Mouse (Mus musculus): ENCODE data around the gene Cfap61. TPM values are rescaled to one million over a fixed set of nuclear protein-coding genes. Genes with fewer than 3 reads are reported as not detected.

Gene Cfap61
- polyA plus RNA-seq, 1 experiment from 2014 or later: 0.24 TPM

- no peaks in the 10 kb centered on the region for H3K9me3 ChIP-seq (ENCODE audit: control insufficient read depth, low read length)
- H3K27ac ChIP-seq (ENCODE audit: low read depth): no peak overlapping the region
- H3K9ac ChIP-seq (ENCODE audit: low read length): no peak overlapping the region
- no peaks in the 10 kb centered on the region for H3K36me3 ChIP-seq (ENCODE audit: control insufficient read depth, insufficient read depth, low read length)
- WGBS: 63% methylated on average over 2 of the region's 2 CpGs
- H3K27me3 ChIP-seq (replicated peaks; ENCODE audit: control insufficient read depth, insufficient read depth, low read length): peaks cover 53% of the 10 kb centered on the region
- H3K4me2 ChIP-seq (ENCODE audit: low read length): no peak overlapping the region
- H3K4me3 ChIP-seq (ENCODE audit: low read depth, low read length): no peak overlapping the region
- no peak for ATAC-seq (replicated peaks; ENCODE audit: low FRiP score, low TSS enrichment, low read depth)
- no peak for DNase-seq (ENCODE audit: low spot score)
- peaks cover under 1% of the 10 kb centered on the region; the same call in 1 of the 2 replicates for H3K4me1 ChIP-seq (replicated peaks; ENCODE audit: control insufficient read depth, insufficient read depth, low read length)
Measured at GRCm38 (mm10) chr2:146228435-146228834, 293.9 kb downstream of the Cfap61 start.

GRCm38 (mm10) chr2:146231485-146231884, 296.9 kb downstream of the Cfap61 start:
- H3K27ac ChIP-seq (ENCODE audit: low read depth): no peak overlapping the region
- no peak overlapping the region for H3K4me3 ChIP-seq (ENCODE audit: low read depth, low read length)
- DNase-seq (ENCODE audit: low spot score) (no peak), ATAC-seq (replicated peaks; ENCODE audit: low FRiP score, low TSS enrichment, low read depth) (no peak)
- H3K36me3 ChIP-seq (ENCODE audit: control insufficient read depth, insufficient read depth, low read length): no peaks in the 10 kb centered on the region
- 89% methylated on average over 2 of the region's 2 CpGs for whole genome bisulfite sequencing
- H3K9ac ChIP-seq (ENCODE audit: low read length): no peak overlapping the region
- no peaks in the 10 kb centered on the region for H3K9me3 ChIP-seq (ENCODE audit: control insufficient read depth, low read length)
- peaks cover 23% of the 10 kb centered on the region for H3K27me3 ChIP-seq (replicated peaks; ENCODE audit: control insufficient read depth, insufficient read depth, low read length)
- H3K4me2 ChIP-seq (ENCODE audit: low read length): no peak overlapping the region
- H3K4me1 ChIP-seq (replicated peaks; ENCODE audit: control insufficient read depth, insufficient read depth, low read length): no peaks in the 10 kb centered on the region

GRCm38 (mm10) chr2:146239196-146239747, 304.7 kb downstream of the Cfap61 start:
- no peak overlapping the region for H3K4me3 ChIP-seq (ENCODE audit: low read depth, low read length)

GRCm38 (mm10) chr2:146244049-146244448, 309.5 kb downstream of the Cfap61 start:
- no peaks in the 10 kb centered on the region for H3K9me3 ChIP-seq (ENCODE audit: control insufficient read depth, low read length)
- no peak for DNase-seq (ENCODE audit: low spot score)
- 97% methylated on average over 2 of the region's 2 CpGs for WGBS
- H3K9ac ChIP-seq (ENCODE audit: low read length): no peak overlapping the region
- no peak for ATAC-seq (replicated peaks; ENCODE audit: low FRiP score, low TSS enrichment, low read depth)
- H3K4me3 ChIP-seq (ENCODE audit: low read depth, low read length): no peak overlapping the region
- no peaks in the 10 kb centered on the region for H3K36me3 ChIP-seq (ENCODE audit: control insufficient read depth, insufficient read depth, low read length)
- no peak overlapping the region for H3K4me2 ChIP-seq (ENCODE audit: low read length)
- H3K27ac ChIP-seq (ENCODE audit: low read depth): no peak overlapping the region
- H3K4me1 ChIP-seq (replicated peaks; ENCODE audit: control insufficient read depth, insufficient read depth, low read length): no peaks in the 10 kb centered on the region; the same call in 1 of the 2 replicates
- no peaks in the 10 kb centered on the region for H3K27me3 ChIP-seq (replicated peaks; ENCODE audit: control insufficient read depth, insufficient read depth, low read length)

More at GRCm38 (mm10) chr2:146239196-146239747, 304.7 kb downstream of the Cfap61 start:
- 93% methylated on average over 4 of the region's 4 CpGs for WGBS
- no peaks in the 10 kb centered on the region for H3K4me1 ChIP-seq (replicated peaks; ENCODE audit: control insufficient read depth, insufficient read depth, low read length)
- ATAC-seq (replicated peaks; ENCODE audit: low FRiP score, low TSS enrichment, low read depth) (no peak), DNase-seq (ENCODE audit: low spot score) (no peak)
- H3K4me2 ChIP-seq (ENCODE audit: low read length): no peak overlapping the region
- no peaks in the 10 kb centered on the region for H3K36me3 ChIP-seq (ENCODE audit: control insufficient read depth, insufficient read depth, low read length)
- H3K27me3 ChIP-seq (replicated peaks; ENCODE audit: control insufficient read depth, insufficient read depth, low read length): no peaks in the 10 kb centered on the region
- H3K27ac ChIP-seq (ENCODE audit: low read depth): no peak overlapping the region
- no peaks in the 10 kb centered on the region for H3K9me3 ChIP-seq (ENCODE audit: control insufficient read depth, low read length)
- no peak overlapping the region for H3K9ac ChIP-seq (ENCODE audit: low read length)

- DNase-seq (ENCODE audit: low spot score) (no peak), ATAC-seq (replicated peaks; ENCODE audit: low FRiP score, low TSS enrichment, low read depth) (no peak)
- no peaks in the 10 kb centered on the region for H3K27me3 ChIP-seq (replicated peaks; ENCODE audit: control insufficient read depth, insufficient read depth, low read length)
- no peak overlapping the region for H3K4me2 ChIP-seq (ENCODE audit: low read length)
- no peaks in the 10 kb centered on the region for H3K9me3 ChIP-seq (ENCODE audit: control insufficient read depth, low read length)
- H3K27ac ChIP-seq (ENCODE audit: low read depth): no peak overlapping the region
- H3K36me3 ChIP-seq (ENCODE audit: control insufficient read depth, insufficient read depth, low read length): no peaks in the 10 kb centered on the region
- no peak overlapping the region for H3K9ac ChIP-seq (ENCODE audit: low read length)
- H3K4me1 ChIP-seq (replicated peaks; ENCODE audit: control insufficient read depth, insufficient read depth, low read length): no peaks in the 10 kb centered on the region; the same call in 1 of the 2 replicates
- WGBS: 57% methylated on average over 7 of the region's 7 CpGs
- no peak overlapping the region for H3K4me3 ChIP-seq (ENCODE audit: low read depth, low read length)
Measured at GRCm38 (mm10) chr2:146245401-146245800, 310.8 kb downstream of the Cfap61 start.

- no peaks in the 10 kb centered on the region; the same call in 1 of the 2 replicates for H3K4me1 ChIP-seq (replicated peaks; ENCODE audit: control insufficient read depth, insufficient read depth, low read length)
- no peaks in the 10 kb centered on the region for H3K9me3 ChIP-seq (ENCODE audit: control insufficient read depth, low read length)
- WGBS: 70% methylated on average over 4 of the region's 4 CpGs
- H3K4me2 ChIP-seq (ENCODE audit: low read length): no peak overlapping the region
- H3K36me3 ChIP-seq (ENCODE audit: control insufficient read depth, insufficient read depth, low read length): no peaks in the 10 kb centered on the region
- no peak for ATAC-seq (replicated peaks; ENCODE audit: low FRiP score, low TSS enrichment, low read depth)
- H3K27me3 ChIP-seq (replicated peaks; ENCODE audit: control insufficient read depth, insufficient read depth, low read length): no peaks in the 10 kb centered on the region
- H3K9ac ChIP-seq (ENCODE audit: low read length): no peak overlapping the region
- H3K27ac ChIP-seq (ENCODE audit: low read depth): no peak overlapping the region
- no peak for DNase-seq (ENCODE audit: low spot score)
- H3K4me3 ChIP-seq (ENCODE audit: low read depth, low read length): no peak overlapping the region
Measured at GRCm38 (mm10) chr2:146246409-146247075, 312.0 kb downstream of the Cfap61 start.

GRCm38 (mm10) chr2:146247576-146247975, 313.0 kb downstream of the Cfap61 start:
- no peak for DNase-seq (ENCODE audit: low spot score)
- no peaks in the 10 kb centered on the region; the same call in 1 of the 2 replicates for H3K4me1 ChIP-seq (replicated peaks; ENCODE audit: control insufficient read depth, insufficient read depth, low read length)
- H3K4me2 ChIP-seq (ENCODE audit: low read length): no peak overlapping the region
- H3K36me3 ChIP-seq (ENCODE audit: control insufficient read depth, insufficient read depth, low read length): no peaks in the 10 kb centered on the region
- ATAC-seq (replicated peaks; ENCODE audit: low FRiP score, low TSS enrichment, low read depth): no peak
- H3K9ac ChIP-seq (ENCODE audit: low read length): no peak overlapping the region
- H3K27me3 ChIP-seq (replicated peaks; ENCODE audit: control insufficient read depth, insufficient read depth, low read length): no peaks in the 10 kb centered on the region
- 36% methylated on average over 6 of the region's 6 CpGs for WGBS
- H3K9me3 ChIP-seq (ENCODE audit: control insufficient read depth, low read length): no peaks in the 10 kb centered on the region
- no peak overlapping the region for H3K4me3 ChIP-seq (ENCODE audit: low read depth, low read length)
- no peak overlapping the region for H3K27ac ChIP-seq (ENCODE audit: low read depth)

- WGBS: 78% methylated on average over 7 of the region's 7 CpGs
- H3K36me3 ChIP-seq (ENCODE audit: control insufficient read depth, insufficient read depth, low read length): no peaks in the 10 kb centered on the region
- no peak overlapping the region for H3K9ac ChIP-seq (ENCODE audit: low read length)
- H3K4me3 ChIP-seq (ENCODE audit: low read depth, low read length): no peak overlapping the region
- no peaks in the 10 kb centered on the region for H3K27me3 ChIP-seq (replicated peaks; ENCODE audit: control insufficient read depth, insufficient read depth, low read length)
- DNase-seq (ENCODE audit: low spot score) (no peak), ATAC-seq (replicated peaks; ENCODE audit: low FRiP score, low TSS enrichment, low read depth) (no peak; the same call in 1 of the 2 replicates)
- H3K27ac ChIP-seq (ENCODE audit: low read depth): no peak overlapping the region
- H3K4me1 ChIP-seq (replicated peaks; ENCODE audit: control insufficient read depth, insufficient read depth, low read length): no peaks in the 10 kb centered on the region; the same call in 1 of the 2 replicates
- no peaks in the 10 kb centered on the region for H3K9me3 ChIP-seq (ENCODE audit: control insufficient read depth, low read length)
- H3K4me2 ChIP-seq (ENCODE audit: low read length): no peak overlapping the region
Measured at GRCm38 (mm10) chr2:146249033-146249432, 314.4 kb downstream of the Cfap61 start.

Data from intestine, embryonic 14.5 days (tissue).